Mouse (Mus musculus) thymus, postnatal 10 days (tissue): Measurements from ENCODE around the gene Rfx8.

Source experiments
- DNase-seq, 2 experiments: peaks; one replicate each; pipeline ENCODE4 v3.0.0; 2021; ENCODE audit warnings: low spot score in 2 of 2

Gene Rfx8

GRCm38 (mm10) chr1:39648584-39648983, 72.2 kb downstream of the Rfx8 start:
- DNase-seq: no peak

DNA sequence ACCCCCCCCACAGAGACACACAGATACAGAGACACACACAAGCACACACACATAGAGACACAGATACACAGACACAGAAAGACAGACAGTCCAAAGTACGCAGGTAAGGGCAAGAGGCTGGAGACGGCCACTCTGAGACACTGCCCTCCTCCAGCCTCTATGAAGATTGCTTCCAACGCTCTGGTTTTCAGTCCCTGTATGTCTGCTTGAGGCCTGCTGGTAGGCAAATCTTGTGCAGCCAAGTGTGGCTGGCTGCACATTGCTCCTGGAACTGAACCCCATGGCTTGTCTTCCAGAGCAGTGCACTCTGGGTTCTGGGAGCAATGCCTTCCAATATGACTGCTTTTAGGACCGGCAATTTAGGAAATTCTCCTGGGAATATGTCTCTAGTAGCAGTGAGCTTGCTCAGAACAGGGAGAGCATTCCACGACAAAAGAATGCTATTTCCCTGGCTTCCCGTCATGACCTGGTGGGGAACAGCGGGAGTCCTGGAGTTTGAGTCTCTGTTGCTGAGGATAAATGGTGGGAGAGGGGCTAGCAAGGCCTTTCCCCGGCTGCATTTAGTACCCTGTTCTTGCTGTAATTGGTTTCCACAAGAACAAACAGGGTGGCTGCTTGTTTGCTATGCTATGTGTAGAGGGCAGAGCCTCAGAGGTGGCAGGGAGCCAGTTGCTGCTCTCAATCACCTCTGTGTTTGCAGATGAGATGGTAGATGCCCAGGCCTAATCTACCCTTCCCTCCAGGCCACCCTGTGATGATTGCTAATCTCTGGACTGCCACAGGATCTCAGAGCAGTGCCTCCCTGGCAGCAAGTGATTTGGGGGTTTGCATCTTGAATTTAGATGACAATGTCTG, 74.7 kb downstream of the Rfx8 start:
- DNase-seq: no peak

- DNase-seq: no peak
These were observed 76.5 kb downstream of the Rfx8 start for GRCm38 (mm10) chr1:39644333-39644732.

DNA sequence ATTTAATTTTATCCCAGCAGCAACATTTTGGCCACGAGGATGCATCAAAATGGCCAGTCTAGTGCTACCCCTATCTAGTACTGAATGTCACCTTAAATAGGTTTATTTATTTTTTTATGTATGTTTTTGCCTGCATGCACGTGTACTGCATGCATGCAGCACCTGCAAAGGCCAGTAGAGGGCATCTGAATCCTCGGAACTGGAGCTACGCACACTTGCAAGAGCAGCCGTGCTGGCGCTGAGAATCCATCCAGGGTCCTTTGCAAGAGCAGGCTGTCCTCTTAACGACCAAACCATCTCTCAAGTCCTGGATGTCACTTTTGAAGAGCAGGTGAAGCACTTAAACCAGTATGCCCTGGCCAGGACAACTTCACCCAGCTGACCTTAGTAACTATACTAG, 79.1 kb downstream of the Rfx8 start:
- no peak for DNase-seq

DNA sequence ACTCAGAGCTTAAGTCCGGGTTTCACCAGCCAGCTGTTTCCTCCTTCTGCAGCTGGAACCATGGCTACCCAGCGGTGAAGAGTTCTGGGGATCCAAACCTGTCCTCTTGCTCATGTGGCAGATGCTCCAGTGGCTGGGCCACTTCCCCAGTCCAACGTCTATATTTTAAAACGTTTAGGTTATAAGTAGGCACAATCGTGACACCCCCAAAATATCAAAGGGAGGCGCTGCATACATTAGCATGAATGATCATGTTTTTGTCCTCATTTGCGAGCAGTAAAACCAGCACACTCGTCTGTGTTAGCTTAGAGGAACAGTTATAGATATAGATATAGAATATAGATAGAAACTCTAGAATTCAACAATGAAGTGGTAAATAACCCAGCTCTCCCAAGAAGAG, 83.7 kb downstream of the Rfx8 start:
- no peak for DNase-seq

DNA sequence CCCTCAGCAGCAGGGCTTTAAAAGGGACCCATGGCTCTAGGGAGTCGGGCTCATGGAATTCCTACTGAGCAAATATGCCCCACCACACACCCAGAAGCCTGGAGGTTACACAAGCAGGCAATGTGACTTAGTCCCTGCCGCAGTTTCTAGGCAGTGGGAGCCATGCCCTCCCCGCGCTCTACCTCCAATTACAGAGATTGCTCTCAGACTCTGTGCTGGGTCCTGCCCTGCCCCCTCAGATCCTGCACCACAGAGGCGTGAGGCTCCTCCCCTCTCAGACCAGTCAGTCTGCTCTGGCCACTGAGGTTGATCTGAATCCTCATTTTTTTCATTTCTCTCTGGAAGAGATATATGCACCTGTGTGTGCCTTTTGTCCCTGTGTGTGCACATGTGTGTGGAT, 84.1 kb downstream of the Rfx8 start:
- DNase-seq: no peak

GRCm38 (mm10) chr1:39636196-39636595, 84.6 kb downstream of the Rfx8 start:
- no peak for DNase-seq

DNA sequence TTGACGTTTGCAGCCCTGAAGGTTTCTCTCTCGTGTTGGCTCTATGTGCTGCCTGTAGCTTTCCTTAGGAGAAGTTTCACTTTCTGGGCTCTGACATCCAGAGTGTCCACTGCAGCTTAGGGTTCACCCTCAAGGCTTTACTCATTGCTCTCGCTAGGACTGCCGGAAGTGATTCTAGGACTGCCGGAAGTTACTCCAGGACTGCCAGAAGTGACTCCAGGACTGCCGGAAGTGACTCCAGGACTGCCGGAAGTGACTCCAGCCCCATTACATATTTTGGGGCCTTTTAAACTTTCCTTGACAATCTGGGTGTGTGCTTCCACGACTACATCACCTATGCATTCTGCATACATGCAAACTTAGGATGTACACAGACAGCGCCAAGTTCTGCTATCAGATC, 92.2 kb downstream of the Rfx8 start:
- no peak for DNase-seq

DNA sequence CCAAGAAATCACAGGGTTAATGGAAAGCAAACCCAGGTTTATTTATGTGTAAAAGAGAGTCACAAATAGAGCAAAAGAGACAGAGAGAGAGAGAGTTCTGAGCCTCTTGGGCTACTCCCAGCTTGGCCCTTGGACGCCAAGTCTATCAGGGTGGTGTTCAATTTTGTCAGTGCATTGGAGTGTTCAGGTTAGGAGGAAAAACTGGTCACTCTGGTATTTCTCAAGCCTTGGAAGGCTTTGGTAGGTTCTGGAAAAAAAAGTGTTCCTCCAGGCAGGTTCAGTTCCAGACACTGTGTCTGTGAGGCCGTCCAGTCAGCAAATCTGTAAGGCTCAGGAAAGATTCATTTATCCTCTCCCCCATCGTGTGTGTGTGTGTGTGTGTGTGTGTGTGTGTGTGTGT, 95.3 kb downstream of the Rfx8 start:
- no peak for DNase-seq

DNA sequence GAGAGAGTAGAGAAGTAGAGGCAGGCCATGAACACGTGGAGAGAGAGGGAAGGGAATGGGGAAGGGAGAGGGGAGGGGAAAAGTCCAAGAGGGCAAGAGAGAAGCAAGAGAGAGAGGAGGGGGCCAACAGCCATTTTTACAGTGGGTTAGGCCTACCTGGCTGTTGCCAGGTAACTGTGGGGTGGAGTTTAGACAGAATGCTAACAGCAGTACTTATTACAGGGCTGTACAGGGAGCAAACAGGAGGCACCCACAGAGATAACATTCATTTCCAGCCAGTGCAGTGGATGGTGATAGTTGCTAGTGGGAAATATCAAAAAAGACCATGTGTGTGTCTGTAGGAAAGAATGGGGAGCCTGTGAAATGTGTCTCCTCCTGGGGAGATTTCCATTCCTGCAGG, 97.1 kb downstream of the Rfx8 start:
- DNase-seq: no peak

- no peak for DNase-seq
These were observed 97.7 kb downstream of the Rfx8 start for GRCm38 (mm10) chr1:39623106-39623505.

DNA sequence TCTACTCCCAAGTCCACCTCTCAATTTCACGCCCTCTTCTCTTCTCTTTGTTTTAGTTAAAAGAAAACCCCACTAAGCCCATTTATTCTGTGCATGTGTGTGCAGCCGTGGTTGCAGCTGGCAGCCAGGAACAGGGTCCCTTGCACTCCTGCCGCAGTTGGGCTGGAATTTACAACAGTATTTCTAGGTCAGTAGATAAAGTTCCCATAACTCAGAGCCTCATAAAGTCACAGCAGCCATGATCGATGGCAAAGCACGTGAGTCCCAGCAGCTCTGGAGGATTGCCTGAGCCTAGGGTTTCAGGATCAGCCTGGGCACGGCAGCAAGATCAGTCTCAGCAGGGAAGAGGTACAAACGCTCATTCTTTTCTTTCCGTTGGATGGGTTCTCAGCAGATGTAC, 102.3 kb downstream of the Rfx8 start:
- no peak for DNase-seq

DNA sequence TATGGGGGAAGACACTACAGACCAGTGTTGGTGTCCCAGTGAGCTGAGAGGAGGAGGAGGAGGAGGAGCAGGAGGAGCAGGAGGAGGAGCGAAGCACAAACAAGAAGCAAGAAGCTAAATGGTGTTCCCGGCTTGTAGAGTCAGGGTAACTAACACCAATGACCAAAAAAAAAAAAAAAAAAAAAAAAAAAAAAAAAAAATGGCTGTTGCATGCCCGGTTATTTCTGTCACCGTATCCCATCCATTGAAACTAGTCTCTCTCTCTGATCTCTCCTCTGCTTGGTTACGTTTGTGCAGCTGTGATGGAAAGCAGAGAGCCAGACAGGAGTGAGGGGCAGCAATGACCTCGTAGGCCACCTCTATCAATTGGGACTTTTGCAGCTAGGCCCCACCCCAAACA, 105.3 kb downstream of the Rfx8 start:
- no peak for DNase-seq
